Mouse (Mus musculus) spleen, adult 2 months (tissue): Measurements from ENCODE around the gene a.

Source experiments
- CTCF ChIP-seq: fragments of 200-500 bp; IDR thresholded peaks from 2 replicates; pipeline ENCODE4 v1.5.1; 2011; ENCODE audit warnings: mild to moderate bottlenecking, inconsistent platforms; ENCODE audit not compliant: insufficient read depth, insufficient read length, insufficient replicate concordance; ENCODE audit errors: extremely low read depth
- POLR2A ChIP-seq: fragments of 200-500 bp; IDR thresholded peaks from 2 replicates; pipeline ENCODE4 v1.6.1; 2011; ENCODE audit warnings: low read depth, low read length, inconsistent platforms

DNA sequence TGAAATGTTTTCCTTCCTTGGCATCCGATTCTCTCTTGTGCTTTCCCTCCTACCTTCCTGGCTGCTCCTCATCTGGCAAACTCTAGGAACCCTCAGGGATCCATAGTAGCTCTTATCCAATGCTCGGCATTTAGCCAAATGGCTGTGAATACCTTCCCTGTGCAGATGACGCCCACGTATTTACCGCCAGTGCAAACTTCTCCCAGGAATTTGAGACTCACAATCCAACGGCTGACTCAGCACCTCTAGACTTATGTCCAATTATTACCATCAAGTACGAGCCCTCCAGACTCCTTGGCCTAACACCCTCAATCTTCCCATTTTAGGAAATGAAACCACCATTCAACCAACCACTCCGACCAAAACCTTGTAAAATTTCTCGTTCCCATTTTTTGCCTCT lies 279.8 kb downstream of the a start:
- TF ChIP-seq CTCF: no peak
- no peak for TF ChIP-seq POLR2A
